Mouse (Mus musculus) left cerebral cortex, postnatal 4 days (tissue): ENCODE results near the gene Rhof. TPM values are rescaled to one million over a fixed set of nuclear protein-coding genes. Genes with fewer than 3 reads are reported as not detected.

Experiments used
- DNase-seq: peaks from one replicate; pipeline ENCODE4 v3.0.0-alpha.2; 2022
- intact Hi-C: fragments of 180-260 bp; cut with DNase I; formaldehyde crosslinking; loops from one replicate; pipeline ENCODE4 v1.15.1; 2025
- total RNA-seq, 2 experiments: library from RNA; stranded (reverse); gene quantifications; 2 replicates each; pipeline ENCODE4 v1.2.3; 2021

Gene Rhof
- 10 to 100 TPM; 44.0 to 48.8 TPM for total RNA-seq

GRCm38 (mm10) chr5:123132308-123133071 lies at the start of gene Rhof:
Gene Rhof, minus strand, starts transcription at chr5:123132692.
- intact Hi-C loops = no loop called here
- DNase-seq = peak; percentile 88

GRCm38 (mm10) chr5:123181536-123181935 lies 49.0 kb upstream of the Rhof start:
- DNase-seq = no peak
- intact Hi-C loops = no loop called here

- no peak for DNase-seq
- intact Hi-C loops = no loop called here
These were observed 47.9 kb upstream of the Rhof start for GRCm38 (mm10) chr5:123180390-123180789.

- intact Hi-C loops = no loop called here
- DNase-seq = no peak
These were observed 46.3 kb upstream of the Rhof start for GRCm38 (mm10) chr5:123178792-123179191.

- intact Hi-C loops = loop anchor here (5.0 kb wide), 1 partner anchor 109 kb away; no protein-coding TSS in a partner anchor
These were observed 39.3 kb upstream of the Rhof start for GRCm38 (mm10) chr5:123171646-123172350.

GRCm38 (mm10) chr5:123170365-123170764 lies 37.9 kb upstream of the Rhof start:
- DNase-seq = no peak
- intact Hi-C loops = loop anchor here (5.0 kb wide), 1 partner anchor 108 kb away; no protein-coding TSS in a partner anchor

More at GRCm38 (mm10) chr5:123171646-123172350, 39.3 kb upstream of the Rhof start:
- DNase-seq = peak; percentile 83

- DNase-seq = no peak
- intact Hi-C loops = no loop called here
These were observed 36.8 kb upstream of the Rhof start, which contains the start of gene Psmd9 for GRCm38 (mm10) chr5:123169284-123169683. Gene Psmd9, plus strand, starts transcription at chr5:123169413.

- no peak for DNase-seq
- intact Hi-C loops = no loop called here
These were observed 35.1 kb upstream of the Rhof start for GRCm38 (mm10) chr5:123167591-123167990.

- intact Hi-C loops = no loop called here
These were observed 33.9 kb upstream of the Rhof start for GRCm38 (mm10) chr5:123166437-123166836.

GRCm38 (mm10) chr5:123162942-123163341 lies 30.4 kb upstream of the Rhof start:
- DNase-seq = no peak
- intact Hi-C loops = no loop called here

More at GRCm38 (mm10) chr5:123166437-123166836, 33.9 kb upstream of the Rhof start:
- no peak for DNase-seq

GRCm38 (mm10) chr5:123160341-123160740 lies 27.8 kb upstream of the Rhof start:
- DNase-seq = no peak
- intact Hi-C loops = no loop called here

GRCm38 (mm10) chr5:123159866-123160265 lies 27.4 kb upstream of the Rhof start:
- DNase-seq = no peak
- intact Hi-C loops = no loop called here

GRCm38 (mm10) chr5:123159446-123159845 lies 27.0 kb upstream of the Rhof start:
- intact Hi-C loops = no loop called here
- no peak for DNase-seq

- intact Hi-C loops = no loop called here
These were observed 25.5 kb upstream of the Rhof start for GRCm38 (mm10) chr5:123157972-123158371.

GRCm38 (mm10) chr5:123156763-123157162 lies 24.3 kb upstream of the Rhof start:
- DNase-seq = no peak
- intact Hi-C loops = no loop called here

More at GRCm38 (mm10) chr5:123157972-123158371, 25.5 kb upstream of the Rhof start:
- no peak for DNase-seq

GRCm38 (mm10) chr5:123155425-123155824 lies 22.9 kb upstream of the Rhof start:
- intact Hi-C loops = no loop called here

GRCm38 (mm10) chr5:123152901-123153300 lies 20.4 kb upstream of the Rhof start:
- intact Hi-C loops = no loop called here
- DNase-seq = no peak

More at GRCm38 (mm10) chr5:123155425-123155824, 22.9 kb upstream of the Rhof start:
- DNase-seq = peak; percentile 75

- intact Hi-C loops = no loop called here
These were observed 19.3 kb upstream of the Rhof start for GRCm38 (mm10) chr5:123151707-123152362.

GRCm38 (mm10) chr5:123151077-123151476 lies 18.6 kb upstream of the Rhof start:
- no peak for DNase-seq
- intact Hi-C loops = no loop called here

More at GRCm38 (mm10) chr5:123151707-123152362, 19.3 kb upstream of the Rhof start:
- no peak for DNase-seq

GRCm38 (mm10) chr5:123150641-123151040 lies 18.1 kb upstream of the Rhof start:
- intact Hi-C loops = no loop called here

More at GRCm38 (mm10) chr5:123150641-123151040, 18.1 kb upstream of the Rhof start:
- DNase-seq = no peak
